Mouse (Mus musculus): Measurements from ENCODE around the gene Aph1a. TPM values are rescaled to one million over a fixed set of nuclear protein-coding genes. Genes with fewer than 3 reads are reported as not detected.

The Aph1a gene
- polyA plus RNA-seq, 1 experiment from 2014 or later, result 31.1 TPM

GRCm38 (mm10) chr3:95879063-95879462 lies 14.7 kb upstream of the Aph1a start:
- peaks cover 16% of the 10 kb centered on the region for H3K4me1 ChIP-seq (ENCODE audit: control insufficient read depth, insufficient read depth, low read length)
- 0 out of 2 replicates have a peak, but pooled peaks cover 2% of the 10 kb centered on the region for H3K36me3 ChIP-seq (ENCODE audit: control insufficient read depth, insufficient read depth)
- no peaks in the 10 kb centered on the region for H3K27me3 ChIP-seq (ENCODE audit: control insufficient read depth, insufficient read depth, low read length)
- WGBS, result 89% methylated on average over 4 of the region's 4 CpGs
- H3K9ac ChIP-seq (ENCODE audit: low read length), result no peak overlapping the region
- no peaks in the 10 kb centered on the region for H3K9me3 ChIP-seq (replicated peaks; ENCODE audit: control insufficient read depth, low read length)
- H3K27ac ChIP-seq (ENCODE audit: low read length), result no peak overlapping the region
- no peak overlapping the region for H3K4me2 ChIP-seq (ENCODE audit: low read depth, low read length)
- no peak overlapping the region for H3K4me3 ChIP-seq (ENCODE audit: low read length)
- ATAC-seq (replicated peaks; ENCODE audit: extremely low read depth, insufficient read depth, low FRiP score), result no peak

DNA sequence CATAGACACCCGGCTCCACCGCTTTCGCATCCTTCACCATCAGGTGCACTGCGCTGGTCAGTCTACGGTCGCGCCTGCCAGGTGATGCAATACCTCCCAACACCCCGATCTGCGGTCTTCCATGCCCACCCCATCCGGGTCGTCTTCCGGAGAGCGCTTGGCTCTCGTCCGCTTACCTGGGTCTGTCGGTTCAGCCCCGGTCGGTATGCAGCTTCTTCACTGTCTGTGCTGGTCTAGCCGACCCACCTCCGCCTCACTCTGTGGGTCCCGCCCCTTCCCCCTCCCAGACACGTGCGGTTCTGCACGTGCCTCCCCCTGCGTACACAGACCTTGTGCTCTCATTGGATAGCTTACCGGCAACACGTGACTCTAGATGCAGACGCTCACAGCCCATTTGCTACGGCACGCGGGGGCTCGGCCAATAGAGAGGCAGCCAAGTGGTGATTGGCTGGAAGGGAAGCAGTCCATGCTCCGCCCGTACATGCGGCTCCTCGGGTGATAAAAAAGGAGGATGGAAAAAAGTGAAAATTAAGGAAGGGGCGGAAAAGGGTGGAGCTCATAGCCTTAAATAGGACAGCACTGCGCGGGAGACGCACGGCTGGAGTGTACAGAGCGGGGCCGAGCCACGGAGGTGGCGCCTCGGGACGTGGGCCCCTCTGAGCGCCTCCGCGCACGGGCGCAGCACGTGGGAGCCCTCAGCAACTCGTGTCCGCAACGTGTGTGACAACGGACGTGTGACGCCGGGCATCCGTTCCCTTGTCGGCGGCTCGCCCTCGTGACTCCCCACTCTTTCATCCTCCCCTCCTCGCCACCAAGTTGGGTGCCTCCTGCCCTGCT lies 11.6 kb upstream of the Aph1a start, which contains the start of gene Ciart:
Gene Ciart, minus strand, starts transcription at position 273 of the 837 bp plus-strand sequence.
- ATAC-seq (replicated peaks; ENCODE audit: extremely low read depth, insufficient read depth, low FRiP score), result peak; percentile 96
- no peaks in the 10 kb centered on the region for H3K27me3 ChIP-seq (ENCODE audit: control insufficient read depth, insufficient read depth, low read length)
- H3K4me2 ChIP-seq (ENCODE audit: low read depth, low read length), result peak within 1 kb of the TSS; percentile 100
- peak within 1 kb of the TSS; percentile 66 for H3K4me3 ChIP-seq (ENCODE audit: low read length)
- WGBS, result under 1% methylated on average over 65 of the region's 66 CpGs
- peak within 1 kb of the TSS; percentile 66 for H3K9ac ChIP-seq (ENCODE audit: low read length)
- H3K9me3 ChIP-seq (replicated peaks; ENCODE audit: control insufficient read depth, low read length), result no peaks in the 10 kb centered on the region
- H3K4me1 ChIP-seq (ENCODE audit: control insufficient read depth, insufficient read depth, low read length), result peaks cover 16% of the 10 kb centered on the region
- peak within 1 kb of the TSS; percentile 69 for H3K27ac ChIP-seq (ENCODE audit: low read length)
- H3K36me3 ChIP-seq (ENCODE audit: control insufficient read depth, insufficient read depth), result peaks cover 8% of the 10 kb centered on the region; the same call in 1 of the 2 replicates

DNA sequence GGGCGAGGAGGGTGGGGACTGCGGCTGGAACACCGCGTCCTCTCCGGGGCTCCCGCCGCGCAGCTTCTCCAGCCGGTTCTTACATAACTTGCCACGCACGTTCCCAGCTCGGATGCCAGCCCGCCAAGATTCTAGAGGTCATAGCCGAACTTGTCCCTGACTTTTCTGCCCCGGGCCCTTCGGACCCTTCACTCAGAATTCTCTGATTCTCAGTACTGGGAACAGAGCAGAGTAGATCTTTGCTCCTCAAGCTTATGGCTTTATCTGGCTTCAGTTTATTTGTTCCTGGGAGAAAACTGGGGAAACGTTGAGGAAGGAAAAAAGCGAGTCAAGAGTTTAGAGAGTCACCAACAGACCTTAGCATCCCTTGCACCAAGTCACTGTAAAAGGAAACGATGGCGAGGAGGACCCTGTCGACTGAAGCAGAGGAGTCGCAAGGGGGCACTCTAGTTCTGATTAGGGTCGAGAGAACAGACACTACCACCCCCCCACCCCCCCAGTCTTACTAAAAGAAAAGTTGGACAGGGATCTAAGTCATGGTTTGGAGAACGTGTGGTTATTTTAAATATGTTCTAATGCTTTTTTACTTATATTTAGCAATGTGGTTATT lies 10.8 kb upstream of the Aph1a start:
- Histone ChIP-seq H3K4me2 (ENCODE audit: low read depth, low read length) (peak overlapping the region; percentile 100), H3K27me3 (ENCODE audit: control insufficient read depth, insufficient read depth, low read length) (no peaks in the 10 kb centered on the region), H3K4me1 (ENCODE audit: control insufficient read depth, insufficient read depth, low read length) (peaks cover 16% of the 10 kb centered on the region), H3K9me3 (replicated peaks; ENCODE audit: control insufficient read depth, low read length) (no peaks in the 10 kb centered on the region), H3K36me3 (ENCODE audit: control insufficient read depth, insufficient read depth) (peaks cover 8% of the 10 kb centered on the region; the same call in 1 of the 2 replicates), H3K9ac (ENCODE audit: low read length) (peak overlapping the region; percentile 66), H3K27ac (ENCODE audit: low read length) (peak overlapping the region; percentile 69), H3K4me3 (ENCODE audit: low read length) (peak overlapping the region; percentile 66)
- 2% methylated on average over 24 of the region's 24 CpGs for WGBS
- 0 out of 2 replicates have a peak, but pooled peaks have one; percentile 24 for ATAC-seq (replicated peaks; ENCODE audit: extremely low read depth, insufficient read depth, low FRiP score)

- Histone ChIP-seq H3K4me3 (ENCODE audit: low read length) (no peak overlapping the region), H3K4me1 (ENCODE audit: control insufficient read depth, insufficient read depth, low read length) (peaks cover 16% of the 10 kb centered on the region), H3K36me3 (ENCODE audit: control insufficient read depth, insufficient read depth) (peaks cover 8% of the 10 kb centered on the region; the same call in 1 of the 2 replicates), H3K9me3 (replicated peaks; ENCODE audit: control insufficient read depth, low read length) (no peaks in the 10 kb centered on the region), H3K27me3 (ENCODE audit: control insufficient read depth, insufficient read depth, low read length) (no peaks in the 10 kb centered on the region), H3K4me2 (ENCODE audit: low read depth, low read length) (no peak overlapping the region), H3K9ac (ENCODE audit: low read length) (no peak overlapping the region), H3K27ac (ENCODE audit: low read length) (no peak overlapping the region)
- 86% methylated on average over 5 of the region's 5 CpGs for WGBS
- no peak for ATAC-seq (replicated peaks; ENCODE audit: extremely low read depth, insufficient read depth, low FRiP score)
These were observed 9.4 kb upstream of the Aph1a start for GRCm38 (mm10) chr3:95884400-95884799.

DNA sequence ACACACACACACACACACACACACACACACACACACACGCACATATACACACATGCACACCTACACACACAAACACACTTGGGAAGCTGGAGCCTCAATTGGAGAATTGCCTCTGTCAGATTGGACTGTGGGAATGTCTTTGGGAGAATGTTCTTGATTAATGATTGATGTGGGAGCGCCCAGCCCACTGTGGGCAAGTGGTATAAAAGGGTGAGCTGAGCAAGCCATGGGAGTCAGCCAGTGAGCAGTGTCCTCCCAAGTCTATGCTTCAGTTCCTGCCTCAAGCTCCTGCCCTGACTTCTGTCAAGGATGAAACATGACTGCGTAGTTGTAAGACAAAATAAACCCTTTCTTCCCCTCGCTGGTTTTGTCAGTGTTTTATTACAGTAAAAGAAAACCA lies 6.2 kb upstream of the Aph1a start:
- H3K9ac ChIP-seq (ENCODE audit: low read length), result no peak overlapping the region
- no peak for ATAC-seq (replicated peaks; ENCODE audit: extremely low read depth, insufficient read depth, low FRiP score)
- no peaks in the 10 kb centered on the region for H3K9me3 ChIP-seq (replicated peaks; ENCODE audit: control insufficient read depth, low read length)
- no peak overlapping the region for H3K27ac ChIP-seq (ENCODE audit: low read length)
- peaks cover 8% of the 10 kb centered on the region; the same call in 1 of the 2 replicates for H3K36me3 ChIP-seq (ENCODE audit: control insufficient read depth, insufficient read depth)
- H3K4me2 ChIP-seq (ENCODE audit: low read depth, low read length), result no peak overlapping the region
- WGBS, result 75% methylated on average over 4 of the region's 4 CpGs
- no peak overlapping the region for H3K4me3 ChIP-seq (ENCODE audit: low read length)
- H3K4me1 ChIP-seq (ENCODE audit: control insufficient read depth, insufficient read depth, low read length), result peaks cover 22% of the 10 kb centered on the region
- H3K27me3 ChIP-seq (ENCODE audit: control insufficient read depth, insufficient read depth, low read length), result no peaks in the 10 kb centered on the region

GRCm38 (mm10) chr3:95889664-95890063 lies 4.1 kb upstream of the Aph1a start:
- no peaks in the 10 kb centered on the region for H3K9me3 ChIP-seq (replicated peaks; ENCODE audit: control insufficient read depth, low read length)
- no peak for ATAC-seq (replicated peaks; ENCODE audit: extremely low read depth, insufficient read depth, low FRiP score)

GRCm38 (mm10) chr3:95891211-95892065 lies 2.3 kb upstream of the Aph1a start, which contains the start of gene BC028528:
Gene BC028528, minus strand, starts transcription at chr3:95892005.
- Histone ChIP-seq H3K4me2 (ENCODE audit: low read depth, low read length) (peak within 1 kb of the TSS; percentile 67), H3K9me3 (replicated peaks; ENCODE audit: control insufficient read depth, low read length) (no peaks in the 10 kb centered on the region), H3K27ac (ENCODE audit: low read length) (peak within 1 kb of the TSS; percentile 97), H3K9ac (ENCODE audit: low read length) (peak within 1 kb of the TSS; percentile 73), H3K36me3 (ENCODE audit: control insufficient read depth, insufficient read depth) (no peaks in the 10 kb centered on the region), H3K27me3 (ENCODE audit: control insufficient read depth, insufficient read depth, low read length) (no peaks in the 10 kb centered on the region), H3K4me3 (ENCODE audit: low read length) (peak within 1 kb of the TSS; percentile 54), H3K4me1 (ENCODE audit: control insufficient read depth, insufficient read depth, low read length) (peaks cover 32% of the 10 kb centered on the region)
- no peak for ATAC-seq (replicated peaks; ENCODE audit: extremely low read depth, insufficient read depth, low FRiP score)
- 19% methylated on average over 12 of the region's 12 CpGs for WGBS

More at GRCm38 (mm10) chr3:95889664-95890063, 4.1 kb upstream of the Aph1a start:
- peaks cover 5% of the 10 kb centered on the region; the same call in 1 of the 2 replicates for H3K36me3 ChIP-seq (ENCODE audit: control insufficient read depth, insufficient read depth)
- no peak overlapping the region for H3K4me2 ChIP-seq (ENCODE audit: low read depth, low read length)
- no peak overlapping the region for H3K9ac ChIP-seq (ENCODE audit: low read length)
- no peak overlapping the region for H3K27ac ChIP-seq (ENCODE audit: low read length)
- 68% methylated on average over 3 of the region's 3 CpGs for WGBS
- no peak overlapping the region for H3K4me3 ChIP-seq (ENCODE audit: low read length)
- H3K27me3 ChIP-seq (ENCODE audit: control insufficient read depth, insufficient read depth, low read length), result no peaks in the 10 kb centered on the region
- H3K4me1 ChIP-seq (ENCODE audit: control insufficient read depth, insufficient read depth, low read length), result peaks cover 24% of the 10 kb centered on the region

Measured in heart, embryonic 16.5 days (tissue).